Mouse (Mus musculus) frontal cortex, postnatal 10 days (tissue): ENCODE data around the gene Anln.
"Not testable (repeated sequence)": the region's sequence is repeated elsewhere in the genome, so short reads cannot be mapped to it uniquely, and the experiment has no call there.

Experiments used
- DNase-seq, 2 experiments: peaks; one replicate each; pipeline ENCODE4 v3.0.0; 2022; ENCODE audit warnings: low spot score in 2 of 2, mixed read lengths in 1 of 2

The Anln gene

DNA sequence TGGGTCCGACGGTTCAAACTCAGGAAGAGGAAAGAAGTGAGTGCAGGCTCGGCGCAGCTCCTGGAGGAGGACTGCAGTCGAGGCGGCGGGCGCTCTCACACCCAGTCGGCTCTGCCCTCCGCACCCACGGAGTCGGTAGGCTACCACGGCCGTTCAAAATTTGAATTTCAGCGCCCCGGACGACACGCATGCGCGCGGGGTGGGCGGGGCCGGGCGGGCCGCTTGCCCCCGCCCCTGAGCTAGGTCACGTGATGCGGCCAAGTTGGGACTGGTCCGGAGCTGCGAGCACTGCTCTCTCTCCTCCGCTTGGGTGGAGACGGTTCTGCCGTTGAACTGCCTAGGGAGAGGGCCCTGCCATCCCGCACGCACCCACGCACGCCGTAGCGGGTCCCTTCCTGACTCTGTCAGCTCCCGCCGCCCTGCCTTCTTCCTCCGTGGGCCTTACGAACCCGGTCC is at the start of gene Anln:
Gene Anln, minus strand, starts transcription at position 168 of the 456 bp plus-strand sequence.
- DNase-seq: peak; percentile 66 to 82

DNA sequence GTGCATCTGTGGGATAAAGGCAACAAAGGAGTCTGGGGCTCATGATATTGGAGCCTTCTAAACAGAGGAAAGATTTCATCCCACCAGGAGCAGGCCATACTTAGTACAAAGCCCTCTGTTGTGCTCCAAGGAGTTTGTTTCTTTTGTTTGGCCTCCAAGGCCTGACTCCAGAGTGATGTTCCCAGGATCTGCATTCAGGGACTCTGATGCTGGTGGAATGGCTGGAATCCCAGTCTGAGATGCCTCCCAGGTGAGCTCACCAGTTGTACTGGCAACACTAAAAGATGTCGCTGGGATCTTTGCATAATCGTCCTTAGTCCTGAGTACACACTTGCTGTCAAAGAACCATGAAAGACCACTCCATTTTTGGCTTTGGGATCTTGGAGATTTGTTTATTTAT is 45.1 kb upstream of the Anln start:
- no peak for DNase-seq

DNA sequence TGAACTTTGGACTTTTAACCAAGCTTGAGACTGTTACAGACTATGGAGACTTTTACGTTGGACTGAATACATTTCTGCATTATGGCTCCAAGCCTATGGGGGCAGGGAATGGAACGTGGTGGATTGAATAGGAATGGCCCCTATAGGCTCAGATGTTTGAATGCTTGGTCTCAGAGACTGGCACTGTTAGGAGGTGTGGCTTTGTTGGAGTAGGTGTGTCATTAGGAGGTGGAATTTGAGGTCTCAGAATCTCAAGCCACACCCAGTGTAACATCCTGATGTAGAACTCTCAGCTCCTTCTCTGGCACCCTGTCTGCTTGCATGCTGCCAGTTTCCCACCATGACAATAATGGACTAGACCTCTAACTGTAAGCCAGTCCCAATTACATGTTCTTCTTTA is 44.2 kb upstream of the Anln start:
- DNase-seq: no peak

DNA sequence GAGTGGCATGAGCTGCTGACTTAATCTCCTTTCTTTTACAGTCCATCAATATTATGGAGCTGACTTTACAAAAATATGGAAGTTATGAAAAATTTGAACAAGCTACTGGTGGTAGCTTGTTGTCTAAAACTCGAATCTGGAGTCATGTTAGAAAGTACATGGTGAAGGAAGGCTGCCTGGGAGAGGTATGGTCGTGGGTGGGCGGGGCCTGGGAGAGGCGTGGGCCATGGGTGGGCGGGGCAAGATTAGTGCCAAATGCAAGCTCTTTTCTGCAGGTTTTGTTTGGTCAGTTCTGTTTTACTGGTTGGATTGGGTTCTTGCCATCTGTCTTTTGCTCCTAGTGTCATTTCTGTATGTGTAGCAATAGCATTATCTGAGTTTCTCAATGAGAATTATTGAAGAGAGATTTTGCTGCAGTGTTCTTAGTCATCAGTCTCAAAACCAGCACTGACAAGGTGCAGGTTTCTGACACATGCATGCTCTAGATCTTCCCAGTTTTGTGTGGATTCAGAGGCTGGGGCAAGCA is 41.4 kb upstream of the Anln start:
- no peak for DNase-seq

DNA sequence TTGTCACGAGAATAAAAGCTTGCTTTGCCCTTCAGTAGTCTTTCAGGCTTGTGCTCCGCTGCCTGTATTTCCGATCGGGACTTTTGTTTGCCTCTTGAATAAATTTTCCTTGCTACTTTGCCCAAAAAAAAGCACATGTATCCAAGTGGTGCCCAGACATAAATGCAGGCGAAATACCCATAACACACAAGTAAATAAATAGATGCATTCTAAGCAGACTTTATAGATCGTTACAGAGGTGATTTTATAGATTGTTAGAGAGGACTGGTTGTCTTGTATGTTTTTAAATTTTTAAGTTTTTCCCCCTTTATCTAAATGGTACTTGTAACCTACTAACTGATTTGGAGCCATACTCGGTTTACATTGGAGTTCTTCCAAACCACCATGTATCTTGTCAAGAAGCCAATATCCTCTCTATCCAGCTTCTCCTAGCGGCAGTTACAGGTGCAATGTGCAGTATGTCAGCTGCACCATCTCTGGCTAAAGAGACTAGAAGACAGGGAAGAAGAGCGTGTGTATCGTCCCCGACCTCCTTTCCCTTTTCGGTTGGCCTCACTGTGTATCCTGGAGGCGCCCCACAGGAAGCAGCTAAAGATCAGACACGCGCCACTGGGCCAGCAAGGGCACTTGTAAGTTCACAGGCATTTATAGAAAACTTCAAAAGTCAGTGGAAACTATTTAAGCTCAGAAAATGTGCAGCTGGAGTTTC is 40.7 kb upstream of the Anln start:
- DNase-seq: no peak

DNA sequence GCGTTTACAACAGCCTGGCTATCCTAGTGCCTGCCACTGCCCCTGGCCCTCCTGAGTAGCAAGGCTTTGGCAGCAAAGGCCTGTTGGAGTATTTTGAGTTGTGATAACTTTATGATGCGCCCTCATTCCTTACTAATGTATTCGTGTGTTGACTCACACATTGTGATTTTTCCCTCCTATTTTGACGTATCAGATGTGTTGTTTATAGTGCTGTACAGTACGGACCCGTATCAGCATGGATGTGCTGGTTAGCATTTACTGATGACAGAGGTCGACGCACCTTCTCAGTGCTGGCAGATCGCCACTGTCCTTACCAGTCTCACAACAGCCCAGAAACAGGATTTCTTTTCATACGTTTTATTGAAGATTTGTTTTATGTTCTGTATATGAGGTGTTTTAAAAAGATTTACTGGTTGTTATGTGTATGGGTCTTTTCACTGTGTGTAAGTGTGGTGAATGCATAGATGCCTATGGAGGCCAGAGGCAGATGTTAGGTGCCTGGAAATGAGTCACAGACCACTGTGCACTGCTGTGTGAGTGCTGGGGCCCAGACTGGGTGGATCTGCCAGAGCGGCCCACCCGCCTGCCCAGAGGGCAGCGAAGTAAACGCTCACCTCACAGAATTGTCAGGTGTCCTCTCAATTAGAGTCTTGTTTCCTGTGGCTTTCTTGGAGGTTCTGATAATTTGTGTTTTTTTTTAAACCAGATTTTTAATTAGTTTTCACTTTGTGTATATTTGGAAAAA is 39.9 kb upstream of the Anln start:
- DNase-seq: no peak

DNA sequence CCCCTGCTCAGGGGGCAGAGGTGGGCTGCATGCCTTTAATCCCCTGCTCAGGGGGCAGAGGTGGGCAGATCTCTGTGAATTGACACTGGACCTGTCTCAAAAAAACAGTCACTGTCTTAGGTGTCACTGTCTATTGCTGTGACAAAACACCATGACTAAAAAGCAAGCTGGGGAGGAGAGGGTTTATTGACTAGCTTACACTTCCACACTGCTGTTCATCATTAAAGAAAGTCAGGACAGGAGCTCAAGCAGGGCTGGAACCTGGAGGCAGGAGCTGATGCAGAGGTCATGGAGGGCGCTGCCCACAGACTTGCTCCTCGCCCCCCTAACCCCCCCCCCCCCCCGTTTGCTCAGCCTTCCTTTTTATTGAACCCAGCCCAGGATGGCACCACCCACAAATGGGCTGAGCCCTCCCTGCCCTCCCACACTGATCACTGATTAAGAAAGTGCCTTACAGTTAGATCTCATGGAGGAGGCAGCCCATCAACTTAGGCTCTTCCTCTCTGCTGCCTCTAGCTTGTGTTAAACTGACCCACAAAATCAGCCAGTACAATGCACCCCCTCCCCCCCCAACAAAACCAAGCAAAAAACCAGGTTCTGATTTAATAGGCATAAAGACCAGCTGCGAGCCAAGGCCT is 39.2 kb upstream of the Anln start:
- DNase-seq: no peak

DNA sequence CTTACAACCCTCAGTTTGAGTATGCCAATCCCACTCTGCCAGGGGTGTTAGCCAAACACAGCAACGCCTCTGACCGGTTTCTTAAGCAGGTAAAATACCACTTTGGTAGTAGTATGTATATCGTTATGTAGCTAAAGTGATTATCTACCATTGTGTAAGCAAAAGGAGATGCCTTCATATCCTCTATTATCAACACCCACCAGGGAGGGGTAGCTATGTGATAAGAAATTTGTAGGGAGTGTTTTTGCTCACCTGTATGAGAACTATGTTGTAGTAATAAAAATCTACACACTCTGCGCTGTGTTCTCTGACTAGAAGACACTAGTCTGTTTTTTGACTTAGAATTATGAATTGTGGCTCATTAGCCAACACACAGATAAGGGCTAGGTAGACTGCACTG is 35.7 kb upstream of the Anln start:
- DNase-seq: no peak

DNA sequence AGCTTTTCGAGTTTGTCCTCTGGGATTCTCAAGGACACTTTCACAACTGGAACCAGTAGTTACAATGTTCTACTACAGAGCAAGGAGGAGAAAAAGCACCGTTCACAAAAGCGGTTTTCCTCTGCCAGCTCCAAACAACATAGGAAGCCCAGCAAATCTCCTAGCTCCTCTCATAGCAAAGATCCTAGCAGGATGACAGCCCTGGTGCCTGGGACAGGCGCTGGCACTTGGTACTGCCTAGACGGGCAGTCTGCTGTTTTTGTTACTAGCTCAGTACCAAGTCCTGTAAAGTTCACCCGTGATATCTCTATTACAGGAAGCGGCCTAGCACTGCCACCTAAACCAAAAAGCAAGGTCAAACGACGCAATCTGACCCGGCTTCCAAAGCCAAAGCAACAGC is 35.2 kb upstream of the Anln start:
- DNase-seq: no peak

DNA sequence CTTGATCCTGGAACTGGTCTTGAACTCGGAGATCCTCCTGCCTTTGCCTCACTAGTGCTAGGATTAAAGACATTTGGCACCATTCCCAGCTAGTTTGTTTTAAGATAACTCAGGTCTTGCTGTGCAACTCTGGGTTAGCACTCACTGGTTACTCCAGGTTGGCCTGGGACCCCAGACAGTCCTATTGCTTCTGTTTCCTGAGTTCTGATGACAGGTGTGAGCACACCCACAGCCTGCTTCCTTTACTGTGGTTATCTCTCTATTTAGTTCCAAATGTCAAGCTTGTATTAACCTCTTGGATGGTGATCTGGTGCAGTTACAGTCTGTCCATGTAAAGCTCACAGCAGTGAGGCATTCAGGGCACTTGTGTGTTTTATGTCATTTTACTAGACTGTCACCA is 34.5 kb upstream of the Anln start:
- no peak for DNase-seq

DNA sequence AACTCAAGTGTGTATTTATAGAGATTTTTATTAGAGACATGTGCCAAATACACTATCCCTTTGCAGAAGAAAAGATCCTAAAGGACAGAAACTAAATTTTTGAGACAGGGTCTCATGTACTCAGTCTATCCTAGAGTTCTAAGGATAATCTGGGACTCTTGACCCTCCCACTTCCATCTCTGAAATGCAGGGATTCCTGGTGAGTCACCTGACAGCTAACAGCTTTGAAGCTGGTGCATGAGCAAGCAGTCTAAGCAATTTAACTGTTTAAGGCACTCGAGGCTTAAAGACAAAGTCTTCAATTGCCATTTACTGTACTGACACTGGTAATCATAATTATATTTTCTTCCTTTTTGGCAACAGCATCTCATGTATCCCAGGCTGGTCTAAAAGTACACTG is 33.6 kb upstream of the Anln start:
- DNase-seq: no peak

DNA sequence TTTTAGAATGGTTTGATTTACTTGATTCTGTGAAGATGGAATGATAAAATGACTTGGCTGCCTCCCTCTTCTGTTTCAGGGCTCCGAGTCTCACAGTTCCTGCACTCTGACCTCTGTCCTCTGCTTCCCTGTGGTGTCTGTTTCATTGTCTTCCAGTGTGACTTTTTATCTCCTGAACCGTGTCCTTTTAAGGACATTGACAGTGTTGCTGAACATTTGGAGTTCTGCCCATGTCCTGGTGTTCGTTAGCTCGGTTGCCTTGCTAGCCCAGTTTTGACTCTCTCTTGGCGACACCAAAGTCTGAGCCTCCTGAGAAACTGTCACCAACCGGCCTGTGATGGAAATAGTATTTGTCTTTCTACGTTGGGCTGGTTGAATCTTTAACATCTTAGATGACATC is 31.5 kb upstream of the Anln start:
- DNase-seq: no peak

DNA sequence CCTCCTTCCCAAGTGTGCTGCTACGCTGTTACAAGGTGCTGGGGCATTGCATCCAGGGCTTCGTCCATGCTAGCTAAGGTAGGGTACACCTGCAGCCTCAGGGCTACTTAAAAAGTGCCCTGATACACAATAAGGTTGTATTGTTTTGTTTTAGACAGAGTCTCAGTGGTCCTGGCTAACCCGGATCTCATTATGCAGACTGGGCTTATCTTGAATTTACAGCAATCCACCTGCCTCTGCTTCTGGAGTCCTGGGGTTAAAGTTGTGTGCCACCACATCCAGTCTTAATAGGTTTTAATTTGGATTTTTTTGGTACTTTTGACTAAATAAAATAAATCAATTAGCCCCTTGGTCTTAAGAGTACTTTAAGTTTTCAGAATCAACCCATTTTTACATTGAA is 30.9 kb upstream of the Anln start:
- no peak for DNase-seq

DNA sequence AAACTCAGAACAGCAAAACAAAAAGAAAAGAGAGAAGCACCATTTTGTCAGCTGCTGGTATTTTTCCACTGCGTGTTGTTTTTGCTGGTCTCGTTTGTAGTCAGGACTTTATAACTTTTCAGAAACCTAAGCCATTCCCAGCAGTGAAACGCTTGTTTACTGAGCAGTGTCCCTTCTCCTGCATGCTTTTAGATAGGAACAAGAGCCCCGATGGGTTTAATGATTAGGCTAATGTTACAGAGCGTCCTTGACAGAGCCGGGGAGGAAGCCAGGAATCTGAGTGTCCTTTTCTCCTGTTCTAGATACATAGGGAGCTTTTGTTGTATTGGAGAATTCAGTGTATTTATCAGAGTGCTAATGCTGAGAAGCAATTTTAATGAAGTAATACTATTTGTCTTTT is 28.6 kb upstream of the Anln start:
- no peak for DNase-seq

DNA sequence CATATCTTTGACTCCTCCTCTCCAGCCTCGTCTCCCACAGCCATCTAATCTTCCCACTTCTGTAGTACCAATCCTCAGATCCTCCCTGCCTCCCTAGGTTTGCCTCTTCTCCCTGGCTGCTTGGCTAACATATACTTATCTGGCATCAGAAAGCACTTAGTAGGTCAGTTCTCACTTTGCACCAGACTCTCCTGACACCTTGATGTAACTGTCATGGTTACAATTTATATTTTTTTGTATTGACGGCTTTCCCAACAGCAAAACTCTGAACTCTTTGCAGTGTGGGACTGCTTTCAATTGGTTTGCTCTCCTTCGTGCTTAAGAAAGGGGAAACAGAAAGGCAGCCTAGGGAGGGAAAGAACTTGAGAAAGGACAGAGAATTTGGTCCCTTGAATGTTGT is 27.2 kb upstream of the Anln start:
- DNase-seq: no peak

DNA sequence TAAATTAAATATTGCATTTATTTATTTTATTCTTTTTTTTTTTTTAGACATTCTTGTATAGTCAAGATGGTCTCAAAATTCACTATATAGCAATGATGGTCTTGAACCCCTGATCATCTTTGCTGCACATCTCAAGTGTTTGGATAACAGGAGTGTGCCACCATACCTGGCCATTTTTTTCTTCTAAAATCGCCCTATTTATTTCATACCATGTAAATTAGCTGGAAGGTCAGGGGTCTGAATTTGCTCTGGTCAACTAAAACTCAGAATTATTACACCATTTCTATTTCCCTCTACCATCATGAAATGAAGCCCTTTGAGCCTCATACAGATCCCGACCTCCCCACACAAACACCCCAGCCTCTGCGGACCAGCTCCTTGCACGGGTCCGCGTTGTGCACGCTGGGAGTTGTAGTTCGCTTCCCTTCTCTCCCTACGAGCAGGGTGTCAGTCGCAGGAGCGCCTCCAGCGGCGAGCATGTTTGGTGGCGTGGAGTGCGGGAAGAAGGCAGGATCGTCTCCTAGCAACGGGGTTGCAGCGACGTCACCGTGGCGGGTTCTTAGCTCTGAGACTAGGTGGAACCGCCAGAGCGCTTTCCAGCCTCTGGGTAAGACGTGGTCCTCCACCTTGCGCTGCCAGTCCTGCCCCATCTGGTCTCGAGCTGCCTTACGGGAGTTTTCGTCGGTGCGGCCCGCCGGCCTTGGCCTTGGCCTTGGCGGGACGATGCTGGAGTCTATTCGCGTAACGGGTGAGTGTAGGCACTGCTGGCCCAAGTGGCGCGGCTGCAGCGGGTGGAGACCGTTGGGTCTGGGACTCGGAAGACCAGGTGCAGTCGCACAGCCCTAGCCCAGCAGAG is 22.2 kb upstream of the Anln start, which contains the start of gene 9530077C05Rik:
Gene 9530077C05Rik, plus strand, starts transcription at position 512 of the 856 bp plus-strand sequence.
- peak; percentile 95 to 98 for DNase-seq

DNA sequence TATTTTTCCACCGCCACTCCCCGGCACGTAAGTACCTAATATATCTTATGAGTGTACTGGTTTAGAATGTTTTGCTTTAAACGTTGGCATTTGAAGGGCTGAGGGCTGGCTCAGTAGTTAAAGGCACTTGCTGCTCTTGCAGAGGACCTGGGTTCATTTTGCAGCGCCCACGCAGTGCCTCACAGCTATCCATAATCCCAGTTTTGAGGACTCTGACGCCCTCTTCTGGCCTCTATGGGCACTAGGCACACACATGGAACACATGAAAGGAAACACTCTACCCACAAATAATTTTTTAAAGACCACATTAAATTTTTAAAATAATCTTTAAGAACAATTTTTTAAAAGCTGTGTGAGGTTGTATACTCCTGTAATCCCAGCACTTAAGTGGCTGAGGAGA is 20.5 kb upstream of the Anln start:
- no peak for DNase-seq

DNA sequence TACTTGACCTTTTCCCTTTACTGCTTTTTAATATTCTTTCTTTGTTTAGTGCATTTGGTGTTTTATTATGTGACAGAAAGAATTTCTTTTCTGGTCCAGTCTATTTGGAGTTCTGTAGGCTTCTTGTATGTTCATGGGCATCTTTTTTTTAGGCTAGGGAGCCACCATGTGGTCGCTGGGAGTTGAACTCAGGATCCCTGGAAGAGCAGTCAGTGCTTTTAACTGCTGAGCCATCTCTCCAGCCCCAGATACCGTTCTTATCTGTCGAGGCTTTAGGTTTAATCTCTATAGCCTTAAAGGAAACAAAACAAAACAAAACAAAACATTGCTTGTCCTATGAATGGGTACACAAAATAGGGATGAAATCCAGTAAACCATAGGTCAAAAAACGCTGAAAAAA is 19.4 kb upstream of the Anln start:
- DNase-seq: not testable (repeated sequence)

DNA sequence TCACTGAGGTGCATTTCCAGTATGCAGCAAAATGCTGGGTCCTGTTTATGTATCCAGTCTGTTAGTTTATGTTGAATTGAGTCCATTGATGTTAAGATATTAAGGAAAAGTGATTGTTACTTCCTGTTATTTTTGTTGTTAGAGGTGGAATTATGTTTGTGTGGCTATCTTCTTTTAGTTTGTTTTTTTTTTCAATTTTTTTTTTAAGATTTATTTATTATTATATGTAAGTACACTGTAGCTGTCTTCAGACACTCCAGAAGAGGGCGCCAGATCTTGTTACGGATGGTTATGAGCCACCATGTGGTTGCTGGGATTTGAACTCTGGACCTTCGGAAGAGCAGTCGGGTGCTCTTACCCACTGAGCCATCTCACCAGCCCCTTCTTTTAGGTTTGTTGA is 18.6 kb upstream of the Anln start:
- DNase-seq: not testable (repeated sequence)

DNA sequence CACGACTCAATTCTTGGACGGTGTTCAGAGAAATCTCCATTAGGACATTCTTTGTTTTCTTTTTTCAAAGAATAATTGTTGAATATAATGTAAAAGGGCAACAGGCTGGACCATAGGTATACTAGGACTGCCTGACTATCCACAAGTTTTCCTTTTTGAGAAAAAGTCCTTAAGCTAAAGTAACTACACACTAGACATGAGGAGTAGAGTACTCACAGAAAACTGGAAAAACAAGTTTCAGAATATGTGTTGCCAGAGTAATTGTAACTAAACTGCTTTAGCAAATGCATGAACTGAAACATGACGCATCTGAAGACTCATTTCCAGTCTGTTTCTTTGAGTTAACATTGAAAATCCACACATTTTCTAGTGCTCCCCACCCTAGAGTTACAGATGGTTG is 16.4 kb upstream of the Anln start:
- DNase-seq: no peak

DNA sequence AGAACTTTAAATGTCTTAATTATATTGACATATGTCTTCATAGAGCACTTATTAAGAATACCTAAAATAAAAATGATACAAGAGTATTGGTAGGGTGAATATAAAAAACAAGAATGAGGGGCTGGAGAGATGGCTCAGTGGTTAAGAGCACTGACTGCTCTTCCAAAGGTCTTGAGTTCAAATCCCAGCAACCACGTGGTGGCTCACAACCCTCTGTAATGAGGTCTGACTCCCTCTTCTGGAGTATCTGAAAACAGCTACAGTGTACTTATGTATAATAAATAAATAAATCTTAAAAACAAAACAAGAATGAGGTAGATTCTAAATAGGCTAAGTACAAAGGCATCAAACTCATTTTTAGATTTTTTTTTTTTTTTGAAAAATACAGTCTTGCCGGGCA is 14.5 kb upstream of the Anln start:
- DNase-seq: not testable (repeated sequence)

DNA sequence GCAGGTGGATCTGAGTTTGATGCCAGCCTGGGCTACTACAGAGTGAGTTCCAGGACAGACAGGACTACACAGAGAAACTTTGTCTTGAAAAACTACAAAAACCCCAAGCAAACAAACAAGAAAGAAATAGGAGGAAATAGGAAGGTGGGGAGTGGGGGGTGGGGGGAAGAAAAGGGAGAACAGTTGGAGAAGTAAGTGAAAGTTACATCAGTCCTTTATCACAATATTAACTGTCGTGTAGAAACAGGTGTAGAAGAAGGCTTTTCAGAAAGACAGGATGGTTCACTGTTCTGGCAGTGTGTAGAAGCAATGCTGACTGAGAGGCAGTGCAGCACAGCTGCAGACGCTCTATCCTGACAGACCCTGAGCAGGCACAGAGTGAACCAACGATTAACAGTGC is 14.0 kb upstream of the Anln start:
- no peak for DNase-seq
